Mouse (Mus musculus): Measurements from ENCODE around the gene Cyp11a1. TPM values are rescaled to one million over a fixed set of nuclear protein-coding genes. Genes with fewer than 3 reads are reported as not detected.

The Cyp11a1 gene
- total RNA-seq, 4 experiments from 2014 or later, result 0.27 TPM; not detected in 3

Other genes starting within 250 kb of the Cyp11a1 start
- 10 to 100 TPM; 23.8 to 36.5 (median 29.3) TPM for gene Clk3, start 240.6 kb upstream of the Cyp11a1 start, total RNA-seq (2022)
- 1 to 10 TPM; 2.9 to 5.4 (median 3.4) TPM for gene Arid3b, start 169.6 kb upstream of the Cyp11a1 start, total RNA-seq (2022)
- gene Ubl7, start 95.4 kb upstream of the Cyp11a1 start, total RNA-seq (2022), result 10 to 100 TPM; 72.5 to 82.8 (median 80.1) TPM
- gene Sema7a, start 66.3 kb upstream of the Cyp11a1 start, total RNA-seq (2022), result 10 to 100 TPM; 20.4 to 24.8 (median 24.5) TPM
- gene Stra6, start 57.4 kb downstream of the Cyp11a1 start, total RNA-seq (2022), result 1 to 10 TPM in 1 of 4 experiments, under 1 TPM in 3; 0.50 to 1.5 (median 0.67) TPM
- gene Ccdc33, start 112.4 kb downstream of the Cyp11a1 start, total RNA-seq (2022), result under 1 TPM in 3 of 4 experiments, not detected in 1; 0.26 to 0.44 (median 0.30) TPM
- 10 to 100 TPM; 18.0 to 21.1 (median 19.4) TPM for gene Islr, start 197.9 kb downstream of the Cyp11a1 start, total RNA-seq (2022)
- gene Islr2, start 197.9 kb downstream of the Cyp11a1 start, total RNA-seq (2022), result 1 to 10 TPM in 1 of 4 experiments, under 1 TPM in 3; 0.53 to 2.5 (median 0.73) TPM
- gene Pml, start 243.4 kb downstream of the Cyp11a1 start, total RNA-seq (2022), result 1 to 10 TPM; 7.0 to 9.1 (median 8.0) TPM
- gene Stoml1, start 246.8 kb downstream of the Cyp11a1 start, total RNA-seq (2022), result 10 to 100 TPM in 3 of 4 experiments, 1 to 10 TPM in 1; 9.5 to 13.4 (median 11.7) TPM

All from heart, adult 8-10 months (tissue).